Comparison of ENCODE assay signal across 18 mouse cellular contexts in the genomic region with DNA sequence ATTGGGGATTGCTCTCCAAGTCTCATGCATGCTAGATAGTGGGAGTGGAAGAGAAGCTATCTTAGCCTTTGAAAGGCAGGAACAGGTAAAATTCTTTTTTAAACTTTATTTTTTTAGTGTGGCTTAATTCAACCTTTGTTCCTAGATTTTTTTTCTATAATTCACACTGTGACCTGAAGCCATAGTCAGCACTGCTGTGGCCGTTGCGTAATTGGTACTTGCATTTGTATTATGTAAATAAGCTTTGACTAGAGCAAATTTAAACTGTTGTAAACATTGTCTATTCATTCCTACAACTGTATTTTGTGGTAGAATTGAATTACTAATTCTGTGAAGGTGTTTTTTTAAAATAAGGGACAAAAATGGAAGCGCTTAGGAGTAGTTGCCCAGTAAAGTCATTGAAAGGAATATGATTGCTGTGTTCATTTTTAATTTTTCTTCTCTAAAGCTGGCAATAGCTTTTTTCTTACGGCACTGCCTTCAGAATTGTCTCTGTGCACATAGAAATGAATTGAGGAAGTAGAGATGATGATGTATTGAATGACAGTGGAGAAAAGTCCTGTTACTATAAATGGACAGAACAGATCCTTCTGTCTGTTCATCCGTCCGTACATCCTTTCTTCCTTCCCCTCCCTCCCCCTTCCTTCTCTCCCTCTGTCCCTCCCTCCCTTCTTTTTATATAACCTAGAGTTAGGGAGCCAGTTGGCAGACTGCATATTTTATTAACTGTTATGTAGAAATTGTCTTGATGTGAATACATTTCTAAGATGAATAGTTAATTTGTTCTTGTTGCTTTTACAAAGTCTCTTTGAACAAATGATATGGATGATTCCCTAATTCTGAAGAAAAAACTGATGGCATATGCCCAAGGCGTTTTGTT. TPM values are rescaled to one million over a fixed set of nuclear protein-coding genes. Genes with fewer than 3 reads are reported as not detected.
DNase-seq lines count a peak whose midpoint lies in the region; ATAC-seq and TF ChIP-seq lines count a peak whose summit lies in the region.
"Had no signal": no experiment of that assay in that cellular context is flagged by ENCODE, and none has a peak within 500 bp of the region (broad histone marks: within the 10 kb centered on the region; RNA-seq: fewer than 3 reads in every experiment).

No protein-coding gene starts in this region.

- H3K36me3 ChIP-seq in neural tube, embryonic 15.5 days, result no peaks in the 10 kb centered on the region
- no peaks in the 10 kb centered on the region for H3K36me3 ChIP-seq in midbrain, postnatal 0 days (ENCODE audit: insufficient read depth, low read length)
- H3K36me3 ChIP-seq: embryonic facial prominence, embryonic 12.5 days; forebrain, embryonic 15.5 days; intestine, embryonic 15.5 days; neural tube, embryonic 13.5 days had no signal

- H3K9ac ChIP-seq in neural tube, embryonic 15.5 days (replicated peaks), result no peak overlapping the region
- no peak overlapping the region for H3K9ac ChIP-seq in midbrain, postnatal 0 days (replicated peaks; ENCODE audit: low read length, poor library complexity, severe bottlenecking)
- H3K9ac ChIP-seq: embryonic facial prominence, embryonic 12.5 days; forebrain, embryonic 15.5 days; hindbrain, embryonic 14.5 days; intestine, embryonic 15.5 days; neural tube, embryonic 13.5 days had no signal

- no peaks in the 10 kb centered on the region for H3K9me3 ChIP-seq in neural tube, embryonic 15.5 days (replicated peaks)
- no peaks in the 10 kb centered on the region for H3K9me3 ChIP-seq in midbrain, postnatal 0 days (ENCODE audit: low read length)
- H3K9me3 ChIP-seq: embryonic facial prominence, embryonic 12.5 days; forebrain, embryonic 15.5 days; intestine, embryonic 15.5 days; neural tube, embryonic 13.5 days had no signal

- no peak overlapping the region for H3K4me3 ChIP-seq in layer of hippocampus, adult 2 months
- no peak overlapping the region for H3K4me3 ChIP-seq in neural tube, embryonic 15.5 days (replicated peaks)
- H3K4me3 ChIP-seq in midbrain, postnatal 0 days (ENCODE audit: low read depth, low read length), result no peak overlapping the region
- H3K4me3 ChIP-seq: embryonic facial prominence, embryonic 12.5 days; forebrain, embryonic 15.5 days; intestine, embryonic 15.5 days; neural tube, embryonic 13.5 days had no signal

- peaks cover 7% of the 10 kb centered on the region; the same call in 1 of the 2 replicates for H3K4me1 ChIP-seq in neural tube, embryonic 15.5 days
- H3K4me1 ChIP-seq in midbrain, postnatal 0 days (ENCODE audit: insufficient read depth, low read length), result no peaks in the 10 kb centered on the region

- WGBS in neural tube, embryonic 15.5 days, result 82% methylated on average over 7 of the region's 7 CpGs
- 76% methylated on average over 7 of the region's 7 CpGs for WGBS in midbrain, postnatal 0 days

- peak overlapping the region; percentile 70 for H3K27ac ChIP-seq in layer of hippocampus, adult 2 months
- no peak overlapping the region for H3K27ac ChIP-seq in neural tube, embryonic 15.5 days (replicated peaks)
- H3K27ac ChIP-seq in midbrain, postnatal 0 days (ENCODE audit: low read depth, low read length), result no peak overlapping the region
- H3K27ac ChIP-seq: embryonic facial prominence, embryonic 12.5 days; forebrain, embryonic 15.5 days; hindbrain, embryonic 14.5 days; intestine, embryonic 15.5 days; kidney, postnatal 0 days; neural tube, embryonic 13.5 days had no signal

- DNase-seq in layer of hippocampus, adult 2 months (ENCODE audit: low spot score in 2 of 2), result no peak
- DNase-seq in layer of hippocampus, adult 9-10 months (ENCODE audit: low spot score), result no peak
- DNase-seq in lung, postnatal 10 days, result peak; percentile 28
- no peak for DNase-seq in lung, postnatal 25 days (ENCODE audit: low spot score)
- no peak for DNase-seq in midbrain, postnatal 0 days (ENCODE audit: low spot score)
- DNase-seq: B cell, adult 2 months; cerebellum, adult 11-12 months; right cerebral cortex, postnatal 25 days; thymus, postnatal 36 days had no signal

- no peak overlapping the region for H3K4me2 ChIP-seq in neural tube, embryonic 15.5 days
- H3K4me2 ChIP-seq in midbrain, postnatal 0 days (ENCODE audit: low read depth, low read length, poor library complexity, severe bottlenecking), result no peak overlapping the region
- H3K4me2 ChIP-seq: embryonic facial prominence, embryonic 12.5 days; forebrain, embryonic 15.5 days; heart, embryonic 11.5 days; hindbrain, embryonic 14.5 days; intestine, embryonic 15.5 days; neural tube, embryonic 13.5 days had no signal

- H3K27me3 ChIP-seq in neural tube, embryonic 15.5 days (replicated peaks), result no peaks in the 10 kb centered on the region
- H3K27me3 ChIP-seq in midbrain, postnatal 0 days (ENCODE audit: insufficient read depth, low read length), result no peaks in the 10 kb centered on the region
- H3K27me3 ChIP-seq: embryonic facial prominence, embryonic 12.5 days; forebrain, embryonic 15.5 days; intestine, embryonic 15.5 days; neural tube, embryonic 13.5 days had no signal

- no peak for TF ChIP-seq CTCF in layer of hippocampus, adult 2 months (conservative IDR thresholded peaks at IDR 0.05)
- no peak for TF ChIP-seq CTCF in midbrain, postnatal 0 days (IDR thresholded peaks at IDR 0.05)

- peak; percentile 86 for ATAC-seq in granulocyte monocyte progenitor cell, adult 5-6 weeks (replicated peaks; ENCODE audit: poor library complexity, severe bottlenecking)
- no peak for ATAC-seq in neural tube, embryonic 15.5 days (ENCODE audit: low FRiP score)
- no peak for ATAC-seq in midbrain, postnatal 0 days (ENCODE audit: low FRiP score)
- ATAC-seq: forebrain, embryonic 15.5 days; intestine, embryonic 15.5 days had no signal

RNA-seq across cellular contexts. Expression of gene Akap13, which starts 17.2 kb away (rescaled TPM):
- total RNA-seq in layer of hippocampus, adult 2 months (2021), result 10 to 100 TPM; 66.5 to 73.6 TPM
- 96.0 and 101 TPM in 2 replicates for total RNA-seq in granulocyte monocyte progenitor cell, adult 5-6 weeks (2014; fragmentation: Nextera tagmentation)
- 148 and 178 TPM in 2 replicates for total RNA-seq in granulocyte monocyte progenitor cell, adult 5-6 weeks (2017)
- 14.3 and 22.0 TPM in 2 replicates for polyA plus RNA-seq in neural tube, embryonic 15.5 days (2015; fragmentation: Nextera tagmentation; extraction: Ambion mirVana)
- total RNA-seq in midbrain, postnatal 0 days (2014; rRNA removed), result 21.6 and 24.6 TPM in 2 replicates
- polyA plus RNA-seq in midbrain, postnatal 0 days (2015; fragmentation: Nextera tagmentation; extraction: Ambion mirVana), result 8.8 and 11.7 TPM in 2 replicates
